Mouse (Mus musculus) frontal cortex, postnatal 25 days (tissue): ENCODE measurements at regions not wholly inside any gene's neighbourhood (a gene's known extent, or its start where the extent isn't known, plus 50 kb on each side); places are given as distances from the start of the nearest gene placed in this dataset.
A peak's percentile ranks its signal among the peaks of the same experiment; 100 is the strongest.

ENCODE experiments used
- DNase-seq, 2 experiments: peaks; one replicate each; pipeline ENCODE4 v3.0.0; 2022; ENCODE audit warnings: low spot score in 2 of 2

GRCm38 (mm10) chr15:70982719-70983118 is 2851.6 kb upstream of the Gm6569 start:
- no peak for DNase-seq

- DNase-seq = no peak
Measured at GRCm38 (mm10) chr15:70987973-70988570, 2846.3 kb upstream of the Gm6569 start.

DNA sequence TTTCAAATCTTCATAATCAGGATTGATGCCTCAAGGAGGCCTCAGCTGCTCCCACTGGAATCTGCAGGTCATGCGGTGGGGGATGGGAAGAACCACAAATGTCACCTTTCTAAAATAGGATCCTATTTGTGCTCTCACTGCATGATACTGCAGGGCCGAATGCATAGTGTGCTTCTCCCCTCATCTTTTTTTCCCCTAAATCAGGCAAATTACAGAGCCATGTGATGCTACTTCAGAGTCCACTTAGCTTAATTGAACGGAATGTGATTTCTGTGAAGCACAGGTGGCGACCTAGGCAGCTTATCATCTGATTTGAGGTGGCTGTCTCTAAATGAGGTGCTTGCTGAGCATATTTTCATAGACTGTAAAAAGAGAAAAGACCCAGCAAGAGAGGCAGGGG is 2841.0 kb upstream of the Gm6569 start:
- DNase-seq = no peak

- DNase-seq = no peak
Measured at GRCm38 (mm10) chr15:71010362-71010761, 2824.0 kb upstream of the Gm6569 start.

GRCm38 (mm10) chr15:71010773-71011172 is 2823.6 kb upstream of the Gm6569 start:
- no peak for DNase-seq

- no peak for DNase-seq
Measured at GRCm38 (mm10) chr15:71054251-71054852, 2780.0 kb upstream of the Gm6569 start.

DNA sequence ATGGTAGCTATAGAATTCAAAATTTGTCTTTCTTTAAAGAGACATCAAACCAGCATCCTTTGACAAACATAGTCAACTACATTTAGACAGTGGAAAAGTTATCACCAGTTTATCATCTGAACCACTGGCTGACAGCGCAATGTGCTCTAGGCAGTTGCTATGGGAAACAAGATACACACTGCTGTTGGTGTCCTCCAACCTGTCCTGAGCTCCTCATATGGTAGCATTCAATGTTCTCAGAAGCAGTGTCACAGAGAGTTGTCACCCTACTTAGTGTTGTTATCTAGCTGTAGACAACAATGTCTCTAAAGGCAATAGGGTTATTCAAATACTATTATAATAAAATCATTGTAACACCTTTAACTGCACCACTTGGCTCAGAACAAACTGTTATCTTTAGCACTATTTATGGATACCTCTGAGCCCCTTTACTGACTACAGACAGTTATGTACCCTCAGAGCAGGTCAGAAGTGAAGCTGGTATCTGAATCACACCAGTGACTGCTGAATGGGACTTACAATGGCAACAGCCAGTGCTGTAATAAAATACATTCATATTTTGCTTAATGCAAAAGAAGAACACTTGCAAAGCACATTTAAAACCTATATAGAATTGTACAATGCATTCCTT is 2747.9 kb upstream of the Gm6569 start:
- DNase-seq = no peak

GRCm38 (mm10) chr15:71099111-71099510 is 2735.2 kb upstream of the Gm6569 start:
- DNase-seq = peak in 1 of 2 experiments; percentile 4

GRCm38 (mm10) chr15:71129802-71130201 is 2704.6 kb upstream of the Gm6569 start:
- DNase-seq = no peak

GRCm38 (mm10) chr15:71157680-71158079 is 2676.7 kb upstream of the Gm6569 start:
- no peak for DNase-seq

DNA sequence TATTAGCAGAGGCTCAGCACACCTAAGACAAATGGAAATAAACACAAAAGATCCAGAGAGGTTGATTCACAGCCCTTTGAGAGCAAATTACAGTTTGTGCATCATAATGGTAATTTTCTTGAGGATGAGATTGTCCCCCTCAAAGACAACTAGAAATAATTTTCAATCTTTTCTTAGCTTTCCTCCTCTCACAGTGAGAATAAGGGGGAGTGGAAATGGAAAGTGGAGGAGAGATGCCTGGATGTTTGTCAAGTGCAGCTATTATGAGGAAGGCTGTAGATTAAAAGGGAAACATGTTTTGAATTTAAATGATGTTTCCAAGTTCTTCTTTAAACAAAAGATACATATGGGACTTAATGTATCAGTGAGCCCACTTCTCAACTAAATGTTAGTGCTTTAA is 2672.3 kb upstream of the Gm6569 start:
- no peak for DNase-seq

DNA sequence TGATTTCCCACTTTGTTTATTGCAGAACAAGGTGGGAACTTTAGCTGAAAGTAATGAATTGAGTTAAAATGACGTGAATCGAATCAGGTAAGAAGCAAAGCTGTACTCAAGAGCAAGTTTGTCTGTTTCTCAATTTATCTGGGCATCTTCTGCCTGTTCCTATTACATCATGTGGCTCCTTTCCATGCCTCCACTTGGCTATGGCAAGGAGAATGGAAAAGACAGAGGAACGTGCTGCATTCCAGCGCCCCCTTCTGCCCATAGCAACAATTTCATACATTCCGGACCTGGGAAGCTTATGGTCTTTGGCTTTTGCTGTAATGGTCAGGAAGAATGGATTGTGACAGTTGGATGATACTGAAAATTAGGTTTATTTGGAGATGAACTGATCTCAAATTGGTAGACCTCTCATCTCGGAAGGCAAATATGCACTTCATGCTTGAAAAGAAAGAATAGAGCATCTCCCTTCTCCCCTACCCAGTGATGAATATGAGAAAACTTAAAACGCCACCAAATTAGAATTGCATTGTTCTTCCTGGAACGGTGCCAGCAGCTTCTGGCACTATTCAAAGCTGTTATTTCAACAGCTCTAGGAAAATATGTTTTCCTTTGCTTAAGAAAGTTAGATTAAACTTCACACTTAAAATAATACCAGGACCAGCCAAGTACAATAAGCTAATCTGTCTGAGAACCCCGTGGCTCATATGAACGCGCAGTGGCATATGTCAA is 2639.2 kb upstream of the Gm6569 start:
- DNase-seq = peak; percentile 23 to 31

DNA sequence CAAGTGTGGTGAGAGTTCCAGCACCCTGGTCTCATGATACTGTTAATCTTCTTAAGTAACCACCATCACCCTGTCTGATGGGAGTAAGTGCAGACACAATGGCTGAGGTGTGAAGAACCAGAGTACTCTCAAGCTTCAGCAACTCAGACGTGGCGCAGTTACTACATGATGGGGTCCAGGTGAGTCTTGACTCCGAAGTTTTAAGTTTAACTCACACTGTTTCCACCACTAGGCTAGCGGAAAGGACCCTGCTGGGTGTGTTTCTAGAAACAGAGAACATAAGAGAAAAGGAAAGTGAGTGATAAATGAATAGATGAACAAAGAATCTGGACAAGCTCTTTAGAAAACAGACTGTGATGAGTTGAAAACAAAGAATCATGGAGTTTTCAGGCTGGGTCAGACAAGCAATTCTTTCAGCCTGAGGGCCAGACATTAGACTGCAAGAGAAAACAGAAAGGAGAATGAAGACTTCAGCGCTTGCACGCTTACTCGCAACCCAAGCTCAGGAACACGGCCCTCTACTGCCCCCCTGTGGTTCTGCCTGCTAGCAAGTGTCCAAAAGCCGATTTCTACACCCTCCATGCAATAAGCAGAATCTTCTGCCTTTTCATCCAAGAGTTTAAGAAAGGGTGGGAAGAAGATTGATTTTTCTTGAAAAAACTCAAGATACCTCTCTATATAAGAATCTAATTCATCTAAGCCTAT is 2593.6 kb upstream of the Gm6569 start:
- DNase-seq = peak; percentile 89 to 90

GRCm38 (mm10) chr15:71243539-71243938 is 2590.8 kb upstream of the Gm6569 start:
- DNase-seq = peak in 1 of 2 experiments; percentile 9

- no peak for DNase-seq
Measured at GRCm38 (mm10) chr15:71275876-71276565, 2558.3 kb upstream of the Gm6569 start.

GRCm38 (mm10) chr15:71276566-71276912 is 2557.8 kb upstream of the Gm6569 start:
- DNase-seq = no peak

- DNase-seq = no peak
Measured at GRCm38 (mm10) chr15:71277388-71277787, 2557.0 kb upstream of the Gm6569 start.

DNA sequence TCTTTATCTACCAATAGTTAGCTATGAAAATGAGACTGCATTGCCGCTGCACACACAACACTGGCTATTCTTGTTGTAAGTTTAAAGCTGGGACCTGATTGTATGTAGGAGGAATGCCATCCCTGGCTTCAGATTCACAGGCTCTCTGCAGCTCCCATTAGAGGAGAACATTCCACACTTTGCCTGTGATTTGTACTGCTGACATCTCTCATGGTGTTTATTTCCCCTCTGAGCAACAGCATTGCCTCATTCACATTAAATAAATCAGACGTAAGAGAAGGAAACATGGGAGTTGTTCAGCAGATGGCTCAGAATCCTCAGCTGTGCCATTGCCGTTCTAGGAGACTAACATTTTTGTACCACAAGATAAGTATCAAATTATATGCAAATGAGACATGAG is 2550.6 kb upstream of the Gm6569 start:
- DNase-seq = no peak

- no peak for DNase-seq
Measured at GRCm38 (mm10) chr15:71302541-71302940, 2531.8 kb upstream of the Gm6569 start.

GRCm38 (mm10) chr15:71310230-71310629 is 2524.1 kb upstream of the Gm6569 start:
- no peak for DNase-seq

- DNase-seq = no peak
Measured at GRCm38 (mm10) chr15:71326596-71326995, 2507.8 kb upstream of the Gm6569 start.
